1 mouse cellular context compared by ENCODE assay signal in the genomic region with DNA sequence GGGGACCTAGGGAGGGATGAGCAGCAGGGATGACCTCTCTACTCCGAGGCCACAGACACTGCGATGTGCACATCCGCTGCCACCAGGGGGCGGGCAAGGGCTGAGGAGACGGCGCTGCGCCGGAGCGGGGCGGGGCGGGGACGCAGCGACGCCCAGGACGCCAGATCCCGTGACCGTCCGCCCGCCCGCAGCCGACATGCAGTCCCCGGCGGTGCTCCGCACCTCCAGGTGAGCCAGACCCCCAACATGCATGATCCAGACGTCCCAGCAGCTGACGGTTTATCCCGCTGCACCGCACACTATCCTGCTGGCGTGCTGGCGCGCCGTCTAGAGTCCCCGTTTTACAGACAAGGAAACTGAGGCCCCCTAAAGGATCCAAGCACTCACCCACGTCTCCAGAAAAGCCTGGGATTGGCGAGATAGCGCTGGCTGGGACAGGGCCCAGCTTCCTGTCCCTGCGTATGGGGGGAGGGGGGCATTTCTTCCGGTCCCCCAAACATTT.
TF ChIP-seq lines count a peak whose summit lies in the region.

A gene (plus strand): TSS at position 163 of the 502 bp plus-strand sequence.

TF ChIP-seq in MEL, 35 proteins besides CTCF, POLR2A, EP300 and RAD21 (continued from another document):
- no peak for TF ChIP-seq E2F4 (IDR thresholded peaks at IDR 0.05; ENCODE audit: borderline replicate concordance, low read depth, low read length)
- TF ChIP-seq ZNF384 (IDR thresholded peaks at IDR 0.05; ENCODE audit: low read depth, low read length), result no peak
- no peak for TF ChIP-seq USF2 (IDR thresholded peaks at IDR 0.05; ENCODE audit: borderline replicate concordance in 1 of 2, insufficient read depth in 1 of 2, low read depth in 1 of 2, low read length in 2 of 2)
- TF ChIP-seq GATA1 (IDR thresholded peaks at IDR 0.05; ENCODE audit: low read depth, low read length), result no peak
- no peak for TF ChIP-seq UBTF (IDR thresholded peaks at IDR 0.05; ENCODE audit: borderline replicate concordance, insufficient read depth, low read depth, low read length)
- TF ChIP-seq RCOR1 (IDR thresholded peaks at IDR 0.05; ENCODE audit: low read depth, low read length), result no peak
- TF ChIP-seq MAFK (IDR thresholded peaks at IDR 0.05; ENCODE audit: borderline replicate concordance, low read depth, low read length), result no peak
